Comparison of ENCODE assay signal across 23 mouse cellular contexts in genomic region chr13:52094785-52095184, GRCm38 (mm10).
A peak's percentile ranks its signal among the peaks of the same experiment; 100 is the strongest.
DNase-seq lines count a peak whose midpoint lies in the region; ATAC-seq lines count a peak whose summit lies in the region.
"Had no signal": no experiment of that assay in that cellular context is flagged by ENCODE, and none has a peak within 500 bp of the region (broad histone marks: within the 10 kb centered on the region; RNA-seq: fewer than 3 reads in every experiment).

No protein-coding gene starts in this region.

- H3K9me3 ChIP-seq in heart, embryonic 15.5 days (replicated peaks): no peaks in the 10 kb centered on the region
- H3K9me3 ChIP-seq in heart, embryonic 12.5 days (replicated peaks): peaks cover 3% of the 10 kb centered on the region; the same call in 1 of the 2 replicates
- H3K9me3 ChIP-seq in limb, embryonic 13.5 days: no peaks in the 10 kb centered on the region
- no peaks in the 10 kb centered on the region for H3K9me3 ChIP-seq in limb, embryonic 10.5 days (replicated peaks)
- H3K9me3 ChIP-seq: forebrain, embryonic 13.5 days; heart, embryonic 13.5 days had no signal

- H3K27ac ChIP-seq in heart, embryonic 15.5 days: no peak overlapping the region
- H3K27ac ChIP-seq in heart, embryonic 12.5 days (ENCODE audit: poor library complexity, severe bottlenecking): no peak overlapping the region
- no peak overlapping the region for H3K27ac ChIP-seq in limb, embryonic 13.5 days
- no peak overlapping the region for H3K27ac ChIP-seq in limb, embryonic 10.5 days
- H3K27ac ChIP-seq: forebrain, embryonic 13.5 days; heart, embryonic 13.5 days; kidney, postnatal 0 days; left cerebral cortex, adult 2 months had no signal

- ATAC-seq in heart, embryonic 15.5 days (replicated peaks; ENCODE audit: insufficient number of reproducible peaks, insufficient read depth, low FRiP score, low read depth): 0 out of 2 replicates have a peak, but pooled peaks have one; percentile 35
- no peak for ATAC-seq in heart, embryonic 12.5 days (ENCODE audit: insufficient number of reproducible peaks, low FRiP score)
- ATAC-seq in limb, embryonic 13.5 days (ENCODE audit: low FRiP score, low read depth): 0 out of 2 replicates have a peak, but pooled peaks have one; percentile 32
- ATAC-seq: forebrain, embryonic 13.5 days had no signal

- no peak overlapping the region for H3K4me3 ChIP-seq in heart, embryonic 15.5 days
- H3K4me3 ChIP-seq in heart, embryonic 12.5 days: no peak overlapping the region
- no peak overlapping the region for H3K4me3 ChIP-seq in limb, embryonic 13.5 days
- H3K4me3 ChIP-seq in limb, embryonic 10.5 days: no peak overlapping the region
- H3K4me3 ChIP-seq: erythroblast, embryonic 14.5 days; forebrain, embryonic 13.5 days; heart, embryonic 13.5 days; left cerebral cortex, adult 2 months; megakaryocyte, embryonic 14.5 days had no signal

- no peak overlapping the region for H3K9ac ChIP-seq in heart, embryonic 15.5 days
- no peak overlapping the region for H3K9ac ChIP-seq in heart, embryonic 12.5 days
- H3K9ac ChIP-seq in limb, embryonic 13.5 days: no peak overlapping the region
- H3K9ac ChIP-seq: forebrain, embryonic 13.5 days; heart, embryonic 13.5 days had no signal

- DNase-seq in limb, embryonic 10.5 days (ENCODE audit: low spot score): no peak
- peak; percentile 35 for DNase-seq in kidney, postnatal 10 days
- DNase-seq in left cerebral cortex, adult 8-10 months (ENCODE audit: low spot score in 2 of 2): no peak
- no peak for DNase-seq in c-Kit-positive CD71-positive TER-119-positive erythroid progenitor cells, embryonic 14.5 days (ENCODE audit: low spot score)
- DNase-seq in cerebellum, postnatal 25 days: no peak
- DNase-seq: cerebellum, adult 8-10 months; layer of hippocampus, adult 9-11 months; lung, adult 18-20 months; lung, postnatal 14 days; midbrain, embryonic 14.5 days; spleen, adult 18-20 months; thymus, postnatal 25 days had no signal

- no peaks in the 10 kb centered on the region for H3K36me3 ChIP-seq in heart, embryonic 15.5 days
- no peaks in the 10 kb centered on the region for H3K36me3 ChIP-seq in heart, embryonic 12.5 days
- H3K36me3 ChIP-seq in limb, embryonic 13.5 days: no peaks in the 10 kb centered on the region
- H3K36me3 ChIP-seq in limb, embryonic 10.5 days: no peaks in the 10 kb centered on the region
- H3K36me3 ChIP-seq: heart, embryonic 13.5 days had no signal

- H3K4me1 ChIP-seq in heart, embryonic 15.5 days (replicated peaks): peaks cover 6% of the 10 kb centered on the region
- peaks cover under 1% of the 10 kb centered on the region; the same call in 1 of the 2 replicates for H3K4me1 ChIP-seq in heart, embryonic 12.5 days (replicated peaks)
- no peaks in the 10 kb centered on the region for H3K4me1 ChIP-seq in limb, embryonic 13.5 days
- H3K4me1 ChIP-seq in limb, embryonic 10.5 days: no peaks in the 10 kb centered on the region
- H3K4me1 ChIP-seq: forebrain, embryonic 13.5 days had no signal

- H3K27me3 ChIP-seq in heart, embryonic 15.5 days: no peaks in the 10 kb centered on the region
- no peaks in the 10 kb centered on the region for H3K27me3 ChIP-seq in heart, embryonic 12.5 days (replicated peaks)
- H3K27me3 ChIP-seq in limb, embryonic 13.5 days: no peaks in the 10 kb centered on the region
- H3K27me3 ChIP-seq in limb, embryonic 10.5 days (ENCODE audit: low read depth, poor library complexity, severe bottlenecking): no peaks in the 10 kb centered on the region; the same call in 1 of the 2 replicates
- H3K27me3 ChIP-seq: CH12.LX; forebrain, embryonic 13.5 days had no signal

- no peak overlapping the region for H3K4me2 ChIP-seq in heart, embryonic 15.5 days
- H3K4me2 ChIP-seq in heart, embryonic 12.5 days: no peak overlapping the region
- H3K4me2 ChIP-seq in limb, embryonic 13.5 days (replicated peaks): no peak overlapping the region
- H3K4me2 ChIP-seq: forebrain, embryonic 13.5 days; heart, embryonic 13.5 days; liver, embryonic 11.5 days had no signal

- 63% methylated on average over 7 of the region's 7 CpGs for WGBS in heart, embryonic 15.5 days
- 64% methylated on average over 7 of the region's 7 CpGs for WGBS in heart, embryonic 12.5 days
- 81% methylated on average over 7 of the region's 7 CpGs for WGBS in limb, embryonic 13.5 days
- 88% methylated on average over 7 of the region's 7 CpGs for WGBS in limb, embryonic 10.5 days
